Mouse (Mus musculus): Measurements from ENCODE around the gene Col23a1.
"Not testable (repeated sequence)": the region's sequence is repeated elsewhere in the genome, so short reads cannot be mapped to it uniquely, and the experiment has no call there.

The Col23a1 gene

DNA sequence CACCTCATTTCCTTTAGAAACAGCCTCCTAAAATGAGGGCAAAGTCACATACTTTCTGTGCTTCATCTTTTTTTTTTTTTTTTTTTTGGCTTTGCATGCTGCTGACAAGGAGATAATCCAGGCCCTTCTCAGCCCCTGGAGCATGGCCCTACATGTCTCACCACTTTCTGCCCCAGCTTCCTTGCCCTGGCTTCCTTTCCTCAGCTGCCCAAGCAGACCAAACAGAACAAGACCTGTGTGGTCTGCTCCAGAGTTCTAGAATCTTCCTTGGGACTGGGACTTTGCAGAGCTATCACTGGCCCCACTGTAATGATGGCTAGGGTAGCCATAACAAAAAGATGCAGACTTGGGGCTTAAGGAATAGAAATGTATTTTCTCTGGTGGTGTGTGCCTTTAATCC lies 300.3 kb downstream of the Col23a1 start:
- DNase-seq (ENCODE audit: low spot score in 2 of 2): no peak

DNA sequence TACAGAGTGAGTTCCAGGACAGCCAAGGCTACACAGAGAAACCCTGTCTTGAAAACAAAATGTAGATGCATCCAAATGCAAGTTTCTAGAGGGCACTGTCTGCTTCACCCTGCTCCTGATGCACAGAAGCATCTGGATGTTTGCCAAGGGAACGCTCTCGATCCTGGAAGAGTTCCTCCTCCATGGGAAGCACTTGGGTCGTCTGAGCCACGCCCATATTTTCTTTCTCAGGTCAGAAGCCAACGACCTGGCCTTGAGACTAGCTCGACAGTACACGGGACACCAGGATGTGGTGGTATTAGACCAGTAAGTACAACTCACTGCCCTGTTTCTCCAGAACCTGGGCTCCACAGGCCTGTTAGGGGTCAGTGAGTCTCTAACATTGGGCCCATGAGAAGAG lies 301.4 kb downstream of the Col23a1 start:
- DNase-seq (ENCODE audit: low spot score in 2 of 2): no peak

DNA sequence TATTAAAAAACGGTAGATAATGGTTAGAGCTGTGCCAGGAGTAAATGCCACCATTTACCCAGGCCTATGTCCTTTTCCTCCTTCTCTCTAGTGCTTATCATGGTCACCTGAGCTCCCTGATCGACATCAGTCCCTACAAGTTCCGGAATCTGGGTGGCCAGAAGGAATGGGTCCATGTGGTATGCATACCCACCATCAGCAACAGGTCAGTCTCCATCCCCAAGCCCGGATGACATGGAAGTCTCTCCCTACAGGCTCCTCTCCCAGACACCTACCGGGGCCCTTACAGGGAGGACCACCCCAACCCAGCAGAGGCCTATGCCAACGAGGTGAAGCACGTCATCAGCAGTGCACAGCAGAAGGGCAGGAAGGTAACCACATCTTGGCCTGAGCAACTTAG lies 302.2 kb downstream of the Col23a1 start:
- no peak for DNase-seq (ENCODE audit: low spot score in 2 of 2)

GRCm38 (mm10) chr11:51593368-51593767 lies 303.6 kb downstream of the Col23a1 start:
- DNase-seq (ENCODE audit: low spot score in 2 of 2): no peak

GRCm38 (mm10) chr11:51593849-51594248 lies 304.1 kb downstream of the Col23a1 start:
- no peak for DNase-seq (ENCODE audit: low spot score in 2 of 2)

- no peak for DNase-seq (ENCODE audit: low spot score in 2 of 2)
These were observed 305.1 kb downstream of the Col23a1 start for GRCm38 (mm10) chr11:51594715-51595350.

DNA sequence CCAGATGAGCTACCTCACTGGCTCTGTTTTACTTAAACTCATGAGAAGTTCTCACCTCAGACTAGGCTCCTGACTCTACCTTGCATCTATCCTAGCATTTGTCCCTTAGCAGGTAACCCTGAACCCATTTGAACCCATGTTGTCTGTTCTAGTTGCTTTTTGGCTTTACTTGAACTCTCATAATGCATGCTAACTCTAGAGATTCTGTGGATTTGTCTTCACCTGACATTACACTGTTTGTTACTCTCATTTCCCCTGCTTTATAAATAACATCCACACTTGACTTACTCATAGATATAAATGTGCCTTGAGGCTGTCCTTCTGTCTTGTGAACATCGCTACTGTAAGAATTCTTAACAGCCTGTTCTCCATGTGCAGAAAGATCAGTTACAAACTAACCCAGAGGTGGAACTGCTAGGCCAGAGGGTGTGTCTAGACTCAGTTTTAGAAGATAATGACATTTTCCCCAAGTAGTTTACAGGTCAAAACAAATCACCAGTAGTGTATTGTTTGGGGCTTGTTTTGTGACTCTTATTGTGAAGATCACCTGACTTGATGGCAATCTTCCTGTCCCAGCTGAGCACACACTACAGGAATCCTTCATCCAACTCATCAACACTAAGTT lies 305.9 kb downstream of the Col23a1 start:
- no peak for DNase-seq (ENCODE audit: low spot score in 2 of 2)

GRCm38 (mm10) chr11:51597553-51597952 lies 307.8 kb downstream of the Col23a1 start:
- DNase-seq (ENCODE audit: low spot score in 2 of 2): no peak

- DNase-seq (ENCODE audit: low spot score in 2 of 2): no peak
These were observed 312.5 kb downstream of the Col23a1 start for GRCm38 (mm10) chr11:51602253-51602652.

GRCm38 (mm10) chr11:51605602-51606446 lies 316.1 kb downstream of the Col23a1 start:
- DNase-seq (ENCODE audit: low spot score in 2 of 2): peak; percentile 82 to 91

GRCm38 (mm10) chr11:51606447-51607095 lies 316.9 kb downstream of the Col23a1 start, which contains the start of gene Hnrnpab:
Hnrnpab (minus strand) TSS chr11:51606847.
- DNase-seq (ENCODE audit: low spot score in 2 of 2): peak; percentile 95

DNA sequence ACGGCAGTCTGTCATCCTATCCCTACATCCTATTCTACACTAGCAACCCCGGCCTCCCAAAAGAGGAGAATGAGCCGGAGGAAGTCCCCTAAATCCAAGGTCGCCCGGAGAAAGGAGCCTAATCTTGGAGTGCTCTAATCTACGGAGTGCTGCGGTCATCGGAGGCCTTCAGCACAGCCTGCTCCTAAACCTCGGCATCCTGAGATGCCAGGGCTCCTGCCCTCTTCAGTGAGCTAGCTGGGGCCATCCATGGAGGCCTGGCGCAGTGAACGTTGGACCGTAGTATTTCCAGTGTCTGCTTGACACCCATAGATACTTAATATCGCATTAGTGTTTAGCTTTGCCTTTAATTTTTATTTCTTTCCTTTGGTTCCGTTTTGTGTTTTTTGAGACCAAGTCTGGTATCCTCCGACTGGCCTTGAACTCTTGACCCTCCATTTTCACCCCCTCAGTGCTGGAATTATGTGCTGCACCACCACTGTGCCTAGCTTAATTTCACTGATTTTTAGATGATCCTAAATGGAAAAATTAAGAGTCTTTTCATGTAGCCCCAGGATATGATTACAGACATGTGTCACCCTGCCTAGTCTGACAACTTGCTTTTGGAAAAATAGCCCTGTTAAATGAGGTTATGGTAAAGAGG lies 317.5 kb downstream of the Col23a1 start:
- DNase-seq (ENCODE audit: low spot score in 2 of 2): no peak

DNA sequence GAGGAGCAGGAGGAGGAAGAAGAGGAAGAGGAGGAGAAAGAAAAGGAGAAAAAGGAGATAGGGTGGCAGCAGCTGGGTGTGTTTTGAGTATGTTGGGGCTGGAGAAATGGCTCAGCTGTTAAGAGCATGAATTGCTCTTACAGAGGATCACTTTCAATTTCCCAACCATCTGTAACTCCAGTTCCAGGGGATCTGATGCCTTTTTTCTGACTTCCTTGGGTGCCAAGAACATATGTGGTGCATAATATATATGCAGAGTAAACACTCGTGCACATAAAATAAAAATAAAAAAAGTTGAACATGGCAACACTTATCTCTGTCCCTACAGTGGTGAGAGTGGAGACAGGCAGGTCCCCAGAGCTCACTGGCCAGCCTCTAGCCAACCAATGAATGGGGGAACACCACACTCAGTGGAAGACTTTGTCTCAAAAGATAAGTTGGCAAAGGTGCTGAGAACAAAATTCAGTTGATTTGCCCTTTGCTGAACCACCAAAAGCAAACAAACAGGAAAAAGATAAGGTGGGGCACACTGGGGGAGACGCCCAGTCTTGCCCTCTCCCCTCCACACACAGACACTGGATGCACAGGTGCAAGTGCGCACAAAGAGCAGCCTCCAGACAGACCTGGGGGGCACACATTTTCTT lies 319.7 kb downstream of the Col23a1 start:
- DNase-seq (ENCODE audit: low spot score in 2 of 2): no peak

DNA sequence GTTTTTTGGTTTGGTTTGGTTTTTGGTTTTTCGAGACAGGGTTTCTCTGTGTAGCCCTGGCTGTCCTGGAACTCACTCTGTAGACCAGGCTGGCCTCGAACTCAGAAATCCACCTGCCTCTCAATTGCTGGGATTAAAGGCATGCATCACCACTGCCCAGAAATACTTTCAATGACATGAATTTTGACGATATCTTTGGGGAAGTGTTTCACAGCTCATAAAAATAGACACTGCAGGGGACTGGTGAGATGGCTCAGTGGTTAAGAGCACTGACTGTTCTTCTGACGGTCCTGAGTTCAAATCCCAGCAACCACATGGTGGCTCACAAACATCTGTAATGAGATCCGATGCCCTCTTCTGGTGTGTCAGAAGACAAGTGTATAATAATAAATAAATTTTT lies 320.2 kb downstream of the Col23a1 start:
- not testable (repeated sequence) for DNase-seq (ENCODE audit: low spot score in 2 of 2)

GRCm38 (mm10) chr11:51614256-51614655 lies 324.5 kb downstream of the Col23a1 start:
- no peak for DNase-seq (ENCODE audit: low spot score in 2 of 2)

GRCm38 (mm10) chr11:51615129-51615528 lies 325.4 kb downstream of the Col23a1 start:
- no peak for DNase-seq (ENCODE audit: low spot score in 2 of 2)

- DNase-seq (ENCODE audit: low spot score in 2 of 2): peak; percentile 67 to 80
These were observed 325.9 kb downstream of the Col23a1 start for GRCm38 (mm10) chr11:51615601-51616000.

- not testable (repeated sequence) for DNase-seq (ENCODE audit: low spot score in 2 of 2)
These were observed 326.4 kb downstream of the Col23a1 start for GRCm38 (mm10) chr11:51616113-51616512.

DNA sequence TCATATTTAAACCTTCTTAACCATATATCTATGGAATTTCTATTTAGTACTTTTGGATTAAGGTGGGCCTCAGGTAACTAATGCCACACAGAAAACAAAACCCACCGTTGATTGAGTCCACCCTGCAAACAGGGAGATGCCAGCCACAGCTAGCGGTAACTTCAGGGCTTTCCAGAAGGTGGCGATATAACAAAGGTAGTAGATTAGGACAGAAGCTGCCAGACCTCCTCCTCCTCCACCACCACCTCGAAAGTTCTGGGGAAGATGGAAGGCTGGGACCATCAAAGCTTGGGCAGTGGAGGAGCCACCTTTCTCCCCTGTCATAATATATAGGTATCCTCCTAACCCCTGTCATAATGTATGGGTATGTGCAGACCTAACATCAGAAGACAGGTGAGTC lies 328.0 kb downstream of the Col23a1 start:
- peak in 1 of 2 experiments; percentile 79 for DNase-seq (ENCODE audit: low spot score in 2 of 2)

GRCm38 (mm10) chr11:51618894-51619408 lies 329.2 kb downstream of the Col23a1 start:
- DNase-seq (ENCODE audit: low spot score in 2 of 2): no peak

Data from spleen, postnatal 10 days (tissue).